Mouse (Mus musculus): ENCODE results near the gene Fads1.
A peak's percentile ranks its signal among the peaks of the same experiment; 100 is the strongest.

The Fads1 gene

GRCm38 (mm10) chr19:10216101-10216500 is 33.4 kb downstream of the Fads1 start:
- no peak for DNase-seq

GRCm38 (mm10) chr19:10219108-10219507 is 36.4 kb downstream of the Fads1 start:
- DNase-seq = peak; percentile 77

GRCm38 (mm10) chr19:10219593-10219992 is 36.9 kb downstream of the Fads1 start:
- peak; percentile 13 for DNase-seq

GRCm38 (mm10) chr19:10221585-10221984 is 38.9 kb downstream of the Fads1 start:
- DNase-seq = no peak

GRCm38 (mm10) chr19:10222656-10223055 is 40.0 kb downstream of the Fads1 start:
- DNase-seq = peak; percentile 51

- no peak for DNase-seq
Measured at GRCm38 (mm10) chr19:10223561-10223960, 40.9 kb downstream of the Fads1 start.

- DNase-seq = no peak
Measured at GRCm38 (mm10) chr19:10224637-10225453, 42.2 kb downstream of the Fads1 start.

GRCm38 (mm10) chr19:10225767-10226166 is 43.1 kb downstream of the Fads1 start:
- peak; percentile 21 for DNase-seq

- no peak for DNase-seq
Measured at GRCm38 (mm10) chr19:10231016-10231415, 48.3 kb downstream of the Fads1 start.

- DNase-seq = no peak
Measured at GRCm38 (mm10) chr19:10231871-10232270, 49.2 kb downstream of the Fads1 start.

GRCm38 (mm10) chr19:10232327-10233017 is 49.8 kb downstream of the Fads1 start:
- no peak for DNase-seq

- DNase-seq = no peak
Measured at GRCm38 (mm10) chr19:10235784-10236565, 53.3 kb downstream of the Fads1 start.

- DNase-seq = peak; percentile 37
Measured at GRCm38 (mm10) chr19:10238477-10238876, 55.8 kb downstream of the Fads1 start.

GRCm38 (mm10) chr19:10239419-10239818 is 56.7 kb downstream of the Fads1 start:
- peak; percentile 6 for DNase-seq

GRCm38 (mm10) chr19:10239975-10240653 is 57.4 kb downstream of the Fads1 start:
- DNase-seq = no peak

GRCm38 (mm10) chr19:10240654-10241305 is 58.1 kb downstream of the Fads1 start, which contains the start of gene Myrf:
TSS of gene Myrf (minus strand) at chr19:10240748.
- DNase-seq = peak; percentile 77

- DNase-seq = no peak
Measured at GRCm38 (mm10) chr19:10242916-10243315, 60.2 kb downstream of the Fads1 start.

GRCm38 (mm10) chr19:10244183-10244582 is 61.5 kb downstream of the Fads1 start:
- DNase-seq = peak; percentile 76

Data from lung, postnatal 36 days (tissue).